Mouse (Mus musculus) hindbrain, embryonic 11.5 days (tissue): ENCODE results near the gene Meioc. TPM values are rescaled to one million over a fixed set of nuclear protein-coding genes. Genes with fewer than 3 reads are reported as not detected.

Experiments used
- ATAC-seq: fragments of 200-750 bp; cut with Nextera tagmentation; 2 replicates; pipeline ENCODE4 v1.8.0; 2017; ENCODE audit warnings: mild to moderate bottlenecking, moderate TSS enrichment, moderate library complexity; ENCODE audit not compliant: low FRiP score
- DNase-seq: peaks from one replicate; pipeline ENCODE4 v3.0.0-alpha.2; 2015; ENCODE audit warnings: low spot score
- H3K27ac ChIP-seq: fragments of 300-500 bp; sonication (generic); 2 replicates; pipeline ENCODE4 v1.5.1; 2014; ENCODE audit warnings: mild to moderate bottlenecking, low read depth, low read length
- H3K27me3 ChIP-seq: fragments of 300-500 bp; sonication (generic); 2 replicates; pipeline ENCODE4 v1.6.1; 2014; ENCODE audit warnings: mild to moderate bottlenecking, low read length, moderate library complexity, mixed read lengths; ENCODE audit not compliant: control insufficient read depth, insufficient read depth
- H3K36me3 ChIP-seq: fragments of 300-500 bp; sonication (generic); 2 replicates; pipeline ENCODE4 v1.6.1; 2014; ENCODE audit warnings: mild to moderate bottlenecking, low read length, moderate library complexity, mixed read lengths; ENCODE audit not compliant: control insufficient read depth, insufficient read depth
- H3K4me1 ChIP-seq: fragments of 300-500 bp; sonication (generic); replicated peaks from 2 replicates; pipeline ENCODE4 v1.6.1; 2014; ENCODE audit warnings: low read length, mixed read lengths; ENCODE audit not compliant: control insufficient read depth, insufficient read depth
- H3K4me2 ChIP-seq: fragments of 300-500 bp; sonication (generic); replicated peaks from 2 replicates; pipeline ENCODE4 v1.6.1; 2014; ENCODE audit warnings: mild to moderate bottlenecking, low read depth, low read length
- H3K4me3 ChIP-seq: fragments of 300-500 bp; sonication (generic); 2 replicates; pipeline ENCODE4 v1.5.1; 2014; ENCODE audit warnings: low read depth, low read length
- H3K9ac ChIP-seq: fragments of 300-500 bp; sonication (generic); 2 replicates; pipeline ENCODE4 v1.6.1; 2014; ENCODE audit warnings: low read depth, low read length
- H3K9me3 ChIP-seq: fragments of 300-500 bp; sonication (generic); 2 replicates; pipeline ENCODE4 v1.6.1; 2016; ENCODE audit warnings: low read length; ENCODE audit not compliant: control insufficient read depth
- WGBS: fragments of 180-500 bp; shearing (Covaris S2); extraction: QIAGEN DNeasy Blood & Tissue Kit; methylation state at CpG from one replicate; pipeline ENCODE4 v1.1.7; 2014; 5-methylcytosine and 5-hydroxymethylcytosine counted together
- polyA plus RNA-seq: library from polyadenylated mRNA; unstranded; fragments of >200 nt; fragmentation: Nextera tagmentation; extraction: Ambion mirVana; gene quantifications from 2 replicates; pipeline ENCODE4 v1.2.1, GENCODE M21; 2014

Gene Meioc
- polyA plus RNA-seq, 1 experiment from 2014 or later, result 0.88 TPM

DNA sequence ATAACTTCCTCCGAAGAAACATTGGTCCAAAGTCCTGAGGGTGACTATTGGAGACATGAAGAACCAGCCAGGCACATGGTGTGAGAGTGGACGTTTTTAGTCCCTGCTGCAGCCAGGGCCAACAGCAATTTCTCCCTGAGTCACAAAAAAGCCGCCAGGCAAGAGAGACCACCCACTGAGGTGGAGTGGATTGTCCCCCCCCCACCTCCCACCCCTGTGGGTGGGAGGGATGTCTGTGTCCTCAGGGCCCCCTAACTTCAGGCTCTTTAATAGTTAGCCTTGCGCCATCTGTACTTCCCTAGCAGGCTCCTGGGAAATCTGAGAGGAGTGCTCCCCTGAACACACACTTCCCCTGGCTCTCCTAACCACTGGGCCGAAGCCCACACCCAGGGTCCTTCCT lies 32.3 kb upstream of the Meioc start:
- DNase-seq (peak; percentile 26), ATAC-seq (no peak)
- 23% methylated on average over 5 of the region's 5 CpGs for WGBS
- peaks cover 9% of the 10 kb centered on the region for H3K4me1 ChIP-seq
- H3K36me3 ChIP-seq, result no peaks in the 10 kb centered on the region
- no peak overlapping the region for H3K4me2 ChIP-seq
- H3K9ac ChIP-seq, result no peak overlapping the region
- H3K9me3 ChIP-seq, result no peaks in the 10 kb centered on the region
- H3K4me3 ChIP-seq, result no peak overlapping the region
- no peaks in the 10 kb centered on the region for H3K27me3 ChIP-seq
- no peak overlapping the region for H3K27ac ChIP-seq

DNA sequence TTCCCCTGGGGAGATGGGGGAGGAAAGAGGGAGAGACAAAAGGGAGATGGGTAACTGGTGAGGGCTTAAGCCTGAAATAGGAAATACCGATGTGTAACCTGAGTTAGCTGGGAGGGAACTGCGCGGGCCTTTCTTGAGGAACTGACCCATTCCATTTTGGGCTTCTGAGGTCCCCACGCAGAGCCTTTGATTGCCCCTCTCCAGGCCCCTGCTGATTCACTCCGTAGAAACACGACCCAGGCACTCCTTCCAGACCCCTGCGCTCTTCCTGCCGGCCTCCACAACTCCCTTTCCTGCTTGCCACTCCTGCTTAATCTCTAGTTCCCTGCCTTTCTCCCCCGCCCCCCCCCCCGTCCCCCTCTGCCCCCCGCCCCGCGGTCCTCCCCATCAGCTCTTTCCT lies 30.8 kb upstream of the Meioc start:
- 9% methylated on average over 8 of the region's 13 CpGs for WGBS
- H3K4me2 ChIP-seq, result peak overlapping the region; percentile 0; the same call in 1 of the 2 replicates
- no peaks in the 10 kb centered on the region for H3K9me3 ChIP-seq
- DNase-seq, result peak; percentile 32
- H3K4me3 ChIP-seq, result no peak overlapping the region
- H3K27me3 ChIP-seq, result no peaks in the 10 kb centered on the region
- peaks cover 9% of the 10 kb centered on the region for H3K4me1 ChIP-seq
- no peak overlapping the region for H3K27ac ChIP-seq
- no peak overlapping the region for H3K9ac ChIP-seq
- no peak for ATAC-seq
- H3K36me3 ChIP-seq, result no peaks in the 10 kb centered on the region

DNA sequence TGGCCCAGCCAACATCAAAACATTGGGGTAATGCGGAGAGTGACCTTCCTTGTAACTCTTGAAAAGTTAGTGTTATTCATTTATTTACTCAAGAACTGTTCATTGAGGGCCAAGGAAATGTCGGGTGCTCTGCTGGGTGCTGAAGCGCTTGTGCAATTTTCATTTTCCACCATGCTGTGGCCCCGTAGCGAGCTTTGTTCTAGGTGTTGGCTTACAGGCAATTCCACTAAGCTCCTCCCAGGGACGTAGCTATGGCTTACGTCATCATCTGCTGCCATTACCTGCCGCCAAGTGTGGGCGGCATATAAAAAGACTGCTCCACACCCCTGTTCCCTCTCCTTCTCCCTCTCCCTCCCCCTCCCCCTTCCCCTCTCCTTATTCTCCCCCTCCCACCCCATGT lies 30.1 kb upstream of the Meioc start:
- Histone ChIP-seq H3K9me3 (no peaks in the 10 kb centered on the region), H3K4me3 (no peak overlapping the region)

DNA sequence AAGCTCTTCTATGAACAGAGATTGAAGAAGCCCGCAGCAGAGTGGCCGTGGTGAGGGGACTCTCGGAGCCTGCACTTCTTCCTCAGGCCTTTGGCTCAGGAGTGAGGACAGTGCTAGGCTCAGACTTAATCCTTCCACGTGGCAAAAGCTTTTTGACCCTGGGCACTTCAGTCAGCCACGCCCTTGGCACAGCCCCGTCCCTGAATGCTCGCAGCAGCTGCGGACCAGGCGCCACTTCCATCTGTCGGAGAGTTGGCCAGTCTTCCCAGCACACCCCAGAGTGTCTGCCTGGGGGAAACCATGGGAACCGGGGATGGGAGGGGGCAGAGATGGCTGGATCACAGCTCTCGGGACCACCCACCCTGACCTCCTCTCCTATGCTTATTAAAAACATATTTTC lies 26.6 kb upstream of the Meioc start:
- Histone ChIP-seq H3K4me3 (no peak overlapping the region), H3K27ac (no peak overlapping the region), H3K4me2 (no peak overlapping the region), H3K9me3 (no peaks in the 10 kb centered on the region), H3K27me3 (no peaks in the 10 kb centered on the region), H3K36me3 (no peaks in the 10 kb centered on the region), H3K4me1 (0 out of 2 replicates have a peak, but pooled peaks cover 4% of the 10 kb centered on the region), H3K9ac (no peak overlapping the region)
- peak; percentile 17 for DNase-seq
- no peak for ATAC-seq
- 50% methylated on average over 12 of the region's 12 CpGs for WGBS

More for the DNA sequence above, 30.1 kb upstream of the Meioc start:
- Histone ChIP-seq H3K27ac (no peak overlapping the region), H3K36me3 (no peaks in the 10 kb centered on the region), H3K4me2 (0 out of 2 replicates have a peak overlapping the region, but pooled peaks have one; percentile 0), H3K4me1 (peaks cover 9% of the 10 kb centered on the region), H3K27me3 (no peaks in the 10 kb centered on the region), H3K9ac (no peak overlapping the region)
- WGBS, result 22% methylated on average over 9 of the region's 9 CpGs
- ATAC-seq, result no peak
- DNase-seq, result peak; percentile 38

DNA sequence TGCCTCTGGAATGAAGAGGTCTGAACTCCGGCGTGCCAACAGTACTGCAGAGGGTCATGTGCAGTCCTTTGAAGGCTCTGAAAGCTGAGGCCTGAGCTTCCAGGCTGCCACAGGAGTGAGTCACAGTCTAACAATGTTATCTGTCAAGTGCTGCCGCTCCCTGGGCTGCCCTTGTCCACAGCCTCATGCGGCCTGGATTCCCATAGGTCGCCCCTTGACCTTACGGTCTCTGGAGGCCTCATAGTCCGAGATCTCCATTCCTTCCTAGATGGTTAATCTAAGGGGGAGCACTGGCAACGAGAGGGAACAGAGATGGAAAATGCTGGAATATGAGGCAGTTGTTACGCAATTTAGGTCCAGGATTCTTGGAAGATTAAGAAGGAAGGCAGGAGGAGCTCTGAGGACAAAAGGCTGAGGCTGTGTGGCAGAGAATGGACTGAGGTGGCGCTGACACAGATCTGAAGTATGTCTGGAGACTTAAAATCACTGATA lies 19.6 kb upstream of the Meioc start:
- 44% methylated on average over 10 of the region's 10 CpGs for WGBS
- no peak for DNase-seq

DNA sequence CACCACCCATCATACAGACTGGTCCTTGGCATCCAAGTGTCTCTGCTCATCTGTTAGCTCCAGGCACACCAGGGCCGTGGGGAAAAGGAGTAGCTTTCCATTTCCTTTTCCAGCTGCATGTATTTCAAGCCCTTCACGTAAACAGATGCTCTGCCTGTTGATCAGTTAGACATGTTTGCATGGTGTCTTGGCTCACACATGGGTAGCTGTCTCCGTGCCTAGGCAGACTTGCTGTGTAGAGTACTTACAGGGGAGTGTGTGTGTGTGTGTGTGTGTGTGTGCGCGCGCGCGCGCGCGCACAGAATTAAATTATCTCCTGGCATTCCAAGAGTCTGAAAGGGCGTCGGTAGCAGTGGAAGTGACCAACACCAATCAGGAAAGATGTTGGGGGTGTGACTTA lies 17.3 kb upstream of the Meioc start:
- H3K4me2 ChIP-seq, result no peak overlapping the region
- H3K9me3 ChIP-seq, result no peaks in the 10 kb centered on the region
- H3K36me3 ChIP-seq, result no peaks in the 10 kb centered on the region
- H3K9ac ChIP-seq, result no peak overlapping the region
- DNase-seq (no peak), ATAC-seq (no peak)
- no peaks in the 10 kb centered on the region for H3K4me1 ChIP-seq
- 91% methylated on average over 13 of the region's 13 CpGs for WGBS
- H3K4me3 ChIP-seq, result no peak overlapping the region
- H3K27ac ChIP-seq, result no peak overlapping the region
- H3K27me3 ChIP-seq, result no peaks in the 10 kb centered on the region

More for the DNA sequence above, 19.6 kb upstream of the Meioc start:
- no peak overlapping the region for H3K4me3 ChIP-seq
- no peak overlapping the region for H3K27ac ChIP-seq
- no peaks in the 10 kb centered on the region for H3K36me3 ChIP-seq
- H3K4me1 ChIP-seq, result 0 out of 2 replicates have a peak, but pooled peaks cover 2% of the 10 kb centered on the region
- no peaks in the 10 kb centered on the region for H3K27me3 ChIP-seq
- no peak overlapping the region for H3K4me2 ChIP-seq
- no peak overlapping the region for H3K9ac ChIP-seq
- H3K9me3 ChIP-seq, result no peaks in the 10 kb centered on the region
- no peak for ATAC-seq

DNA sequence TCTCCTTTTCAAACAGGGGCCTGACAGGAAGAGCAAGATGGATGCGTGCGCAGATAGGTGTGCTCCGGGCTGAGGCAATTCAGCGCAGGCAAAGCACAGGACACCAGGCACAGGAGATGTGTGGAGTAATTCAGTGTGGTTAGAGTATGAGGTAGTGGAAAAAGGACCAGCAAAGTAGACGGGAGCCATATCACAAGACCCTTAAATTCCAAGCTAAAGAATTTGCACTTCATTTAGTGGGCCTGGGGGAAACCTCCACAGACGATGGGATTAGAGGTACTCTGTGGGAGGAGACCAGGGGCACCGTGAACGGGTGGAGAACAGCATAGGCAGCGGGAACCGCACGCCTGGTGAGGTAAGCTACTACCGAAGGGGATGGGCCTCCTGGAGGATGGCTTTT lies 15.6 kb upstream of the Meioc start:
- no peak overlapping the region for H3K4me2 ChIP-seq
- no peaks in the 10 kb centered on the region for H3K4me1 ChIP-seq
- H3K36me3 ChIP-seq, result no peaks in the 10 kb centered on the region
- no peak overlapping the region for H3K4me3 ChIP-seq
- ATAC-seq (no peak), DNase-seq (no peak)
- 74% methylated on average over 12 of the region's 12 CpGs for WGBS
- H3K27me3 ChIP-seq, result no peaks in the 10 kb centered on the region
- H3K9ac ChIP-seq, result no peak overlapping the region
- no peak overlapping the region for H3K27ac ChIP-seq
- no peaks in the 10 kb centered on the region for H3K9me3 ChIP-seq

DNA sequence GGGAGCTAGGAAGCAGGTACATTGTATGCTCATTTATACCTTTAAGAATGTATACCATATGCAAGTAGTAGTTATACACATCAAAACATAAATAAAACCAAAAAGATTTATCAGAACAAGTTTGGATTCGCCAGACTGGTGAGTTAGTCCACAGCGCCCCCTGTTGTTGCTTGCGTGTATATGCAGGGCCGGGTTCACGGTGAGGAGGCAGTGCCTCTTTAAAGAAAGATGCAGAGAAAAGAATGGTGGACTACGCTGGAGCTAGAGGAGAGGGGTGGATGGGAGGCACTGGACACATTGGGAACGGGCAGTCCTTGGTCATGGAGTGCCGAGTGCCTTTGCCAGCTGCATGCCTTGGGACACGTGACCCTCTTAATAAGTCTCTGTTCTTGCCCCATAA lies 12.1 kb upstream of the Meioc start:
- no peaks in the 10 kb centered on the region for H3K36me3 ChIP-seq
- DNase-seq (peak; percentile 90), ATAC-seq (no peak)
- no peaks in the 10 kb centered on the region for H3K27me3 ChIP-seq
- H3K4me3 ChIP-seq, result no peak overlapping the region
- H3K4me1 ChIP-seq, result no peaks in the 10 kb centered on the region
- no peak overlapping the region for H3K27ac ChIP-seq
- 6% methylated on average over 9 of the region's 9 CpGs for WGBS
- H3K9ac ChIP-seq, result no peak overlapping the region
- H3K9me3 ChIP-seq, result no peaks in the 10 kb centered on the region
- H3K4me2 ChIP-seq, result no peak overlapping the region

DNA sequence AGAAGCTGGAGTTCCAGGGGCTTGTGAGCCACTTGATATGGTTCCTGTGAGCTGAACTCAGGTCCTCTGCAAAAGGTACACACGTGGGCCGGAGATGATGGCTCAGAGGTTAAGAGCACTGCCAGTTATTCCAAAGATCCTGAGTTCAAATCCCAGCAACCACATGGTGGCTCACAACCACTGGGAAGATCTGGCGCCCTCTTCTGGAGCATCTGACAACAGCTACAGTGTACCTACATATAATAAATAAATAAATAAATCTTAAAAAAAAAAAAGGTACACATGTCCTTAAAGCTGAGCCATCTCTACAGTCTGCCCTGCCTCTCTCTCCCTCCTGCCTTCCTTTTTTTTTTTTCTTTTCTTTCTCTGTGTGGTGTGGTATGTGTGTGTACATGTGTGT lies 10.7 kb upstream of the Meioc start:
- DNase-seq (peak; percentile 38), ATAC-seq (no peak)
- Histone ChIP-seq H3K4me1 (no peaks in the 10 kb centered on the region), H3K4me2 (no peak overlapping the region), H3K36me3 (no peaks in the 10 kb centered on the region), H3K4me3 (no peak overlapping the region), H3K9ac (no peak overlapping the region), H3K9me3 (no peaks in the 10 kb centered on the region), H3K27ac (no peak overlapping the region), H3K27me3 (no peaks in the 10 kb centered on the region)
- 81% methylated on average over 3 of the region's 3 CpGs for WGBS
